Comparison of ENCODE assay signal across 8 mouse cellular contexts in the genomic region with DNA sequence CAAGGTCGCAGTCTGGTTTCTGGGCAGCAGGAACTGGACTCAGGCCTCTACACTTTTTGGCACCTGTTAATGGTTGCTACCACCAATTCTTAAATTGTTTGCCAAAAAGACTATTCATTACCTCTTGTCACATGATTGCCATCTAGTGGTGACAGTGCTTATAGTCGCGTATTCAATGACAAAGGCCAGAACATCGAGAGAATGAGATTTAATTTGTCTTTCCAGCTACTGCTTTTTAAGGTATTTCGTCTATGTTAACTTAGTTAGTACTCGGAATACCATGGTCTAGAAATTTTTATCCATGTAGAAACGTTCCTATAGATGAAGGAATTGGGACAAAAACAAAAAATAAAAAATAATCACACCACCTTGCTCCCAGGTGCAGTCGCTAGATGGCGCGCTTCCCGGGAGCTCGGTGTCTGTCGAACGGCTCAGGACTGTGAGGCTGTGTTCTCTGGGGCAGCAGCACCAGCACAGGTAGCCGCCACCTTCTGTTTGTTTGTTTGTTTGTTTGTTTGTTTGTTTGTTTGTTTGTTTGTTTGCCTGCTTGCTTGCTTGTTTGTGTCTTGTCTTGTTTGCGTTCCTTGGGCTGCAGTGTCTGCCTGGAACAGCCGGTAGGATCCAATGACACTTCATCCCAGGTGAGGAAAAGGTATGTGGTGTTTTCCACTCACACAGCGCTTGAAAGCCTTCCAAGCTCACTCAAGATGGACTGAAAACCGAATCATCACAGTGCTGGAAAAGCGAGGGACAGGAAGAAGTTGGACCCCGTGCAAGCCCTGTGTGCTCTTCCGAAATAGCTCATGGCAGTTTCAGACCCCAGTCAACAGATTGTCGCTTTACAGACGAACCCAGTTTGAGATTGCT.
A peak's percentile ranks its signal among the peaks of the same experiment; 100 is the strongest.
DNase-seq lines count a peak whose midpoint lies in the region; ATAC-seq and TF ChIP-seq lines count a peak whose summit lies in the region.

No protein-coding gene starts in this region.

- TF ChIP-seq CTCF in liver, embryonic 14.5 days (IDR thresholded peaks at IDR 0.05; ENCODE audit: low read depth): peak; percentile 82

- H3K9me3 ChIP-seq in liver, embryonic 14.5 days (ENCODE audit: control insufficient read depth, low read length): no peaks in the 10 kb centered on the region
- no peaks in the 10 kb centered on the region for H3K9me3 ChIP-seq in neural tube, embryonic 12.5 days

- no peaks in the 10 kb centered on the region for H3K27me3 ChIP-seq in liver, embryonic 14.5 days (ENCODE audit: control insufficient read depth, insufficient read depth, low read length)
- no peaks in the 10 kb centered on the region for H3K27me3 ChIP-seq in neural tube, embryonic 12.5 days (replicated peaks)

- DNase-seq in ES-CJ7 (ENCODE audit: low read depth, low spot score): peak; percentile 88
- DNase-seq in c-Kit-positive CD71-negative TER-119-negative erythroid progenitor cells, embryonic 14.5 days (ENCODE audit: low read depth): peak; percentile 57
- DNase-seq in fibroblast of lung, adult 2 months (ENCODE audit: low read depth): peak; percentile 36
- DNase-seq in heart, postnatal 10 days: peak; percentile 73 to 79
- DNase-seq in kidney, postnatal 4 days: peak; percentile 81 to 85
- DNase-seq in liver, embryonic 14.5 days (ENCODE audit: low read depth in 3 of 3, low spot score in 3 of 3): peak; percentile 12 to 42 (median 14)
- peak; percentile 86 for DNase-seq in testis, postnatal 10 days (ENCODE audit: low spot score)

- peak; percentile 53; the same call in 1 of the 2 replicates for ATAC-seq in liver, embryonic 14.5 days (ENCODE audit: insufficient read depth)
- ATAC-seq in neural tube, embryonic 12.5 days (ENCODE audit: low FRiP score, low read depth): peak; percentile 88

- H3K9ac ChIP-seq in liver, embryonic 14.5 days (replicated peaks): no peak overlapping the region
- H3K9ac ChIP-seq in neural tube, embryonic 12.5 days: 0 out of 2 replicates have a peak overlapping the region, but pooled peaks have one; percentile 26

- H3K4me2 ChIP-seq in liver, embryonic 14.5 days (ENCODE audit: low read depth): peak overlapping the region; percentile 23
- H3K4me2 ChIP-seq in neural tube, embryonic 12.5 days (replicated peaks): peak overlapping the region; percentile 50

- intact Hi-C loops in heart, postnatal 10 days (cut with DNase I): loop anchor here (2.0 to 5.0 kb wide), 4 partner anchors 35 to 204 kb away; no protein-coding TSS in a partner anchor

- H3K36me3 ChIP-seq in liver, embryonic 14.5 days (replicated peaks; ENCODE audit: control insufficient read depth, insufficient read depth, low read depth): no peaks in the 10 kb centered on the region
- H3K36me3 ChIP-seq in neural tube, embryonic 12.5 days: no peaks in the 10 kb centered on the region

- no peak overlapping the region for H3K27ac ChIP-seq in liver, embryonic 14.5 days
- no peak overlapping the region for H3K27ac ChIP-seq in neural tube, embryonic 12.5 days

- no peaks in the 10 kb centered on the region for H3K4me1 ChIP-seq in liver, embryonic 14.5 days (replicated peaks; ENCODE audit: control insufficient read depth in 2 of 2, insufficient read depth in 2 of 2, low read length in 1 of 2)
- H3K4me1 ChIP-seq in neural tube, embryonic 12.5 days: peaks cover 6% of the 10 kb centered on the region

- 0 out of 4 replicates have a peak overlapping the region, but pooled peaks of 1 of the 2 experiments have one; percentile 3 for H3K4me3 ChIP-seq in liver, embryonic 14.5 days (ENCODE audit: insufficient read depth in 1 of 2, low read depth in 2 of 2, low read length in 2 of 2)
- no peak overlapping the region for H3K4me3 ChIP-seq in neural tube, embryonic 12.5 days

- WGBS in liver, embryonic 14.5 days (ENCODE audit: insufficient replicate concordance): 16% methylated on average over 24 of the region's 24 CpGs
- 23% methylated on average over 24 of the region's 24 CpGs for WGBS in neural tube, embryonic 12.5 days

- TF ChIP-seq EP300 in liver, embryonic 14.5 days (IDR thresholded peaks at IDR 0.05; ENCODE audit: low read depth): no peak

Comparison
In these comparisons a context has a peak if more than half of its experiments do, and no peak if none do; other contexts are left out.
1. DNase-seq: peak in every context shown above with its lines; median percentile 88 in ES-CJ7; 86 in testis, postnatal 10 days; 83 in kidney, postnatal 4 days; 76 in heart, postnatal 10 days; 57 in c-Kit-positive CD71-negative TER-119-negative erythroid progenitor cells, embryonic 14.5 days; 36 in fibroblast of lung, adult 2 months; 14 in liver, embryonic 14.5 days.